Mouse (Mus musculus): ENCODE results near the gene Anxa3. TPM values are rescaled to one million over a fixed set of nuclear protein-coding genes. Genes with fewer than 3 reads are reported as not detected.

The Anxa3 gene
- polyA plus RNA-seq, 1 experiment: not detected

DNA sequence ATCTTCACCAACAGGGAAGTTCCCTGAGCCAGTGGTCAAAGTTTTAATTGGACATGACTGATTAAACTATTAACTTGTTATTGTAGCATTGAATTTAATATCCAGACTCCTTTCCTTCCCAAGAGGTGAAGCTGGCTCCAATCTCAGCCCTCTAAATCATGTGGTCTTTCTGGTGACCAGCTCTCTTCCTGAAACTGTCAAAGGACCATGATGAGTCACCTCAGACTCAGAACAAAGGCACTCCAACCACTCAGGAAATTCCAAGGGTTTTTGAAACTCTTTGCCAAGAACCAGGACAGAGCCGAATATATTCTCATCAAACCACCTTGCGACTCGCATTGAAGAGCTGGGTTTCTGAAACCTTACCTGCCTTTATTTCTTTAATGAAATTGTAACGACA lies 11.2 kb downstream of the Anxa3 start:
- TF ChIP-seq GATA1 (IDR thresholded peaks at IDR 0.05; ENCODE audit: low read length): no peak

DNA sequence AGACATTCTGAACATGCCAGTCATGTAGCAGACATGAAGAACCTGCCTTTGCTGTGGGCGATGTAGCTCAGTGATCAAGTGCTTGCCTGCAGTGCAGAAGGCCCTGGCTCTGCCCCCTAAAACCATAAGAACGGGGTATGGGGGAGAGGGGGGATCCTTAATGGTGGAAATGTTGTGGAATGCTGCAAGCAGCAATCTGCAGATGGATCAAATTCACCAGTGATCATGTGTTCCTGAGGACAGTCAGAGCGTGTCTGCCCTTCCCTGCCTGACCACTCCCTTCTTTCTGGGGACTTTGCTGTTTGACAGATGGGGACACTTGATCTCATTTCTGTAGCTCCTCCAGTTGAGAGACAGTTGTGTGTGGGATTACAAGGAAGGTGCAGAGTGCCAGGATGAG lies 11.7 kb downstream of the Anxa3 start:
- TF ChIP-seq GATA1 (IDR thresholded peaks at IDR 0.05; ENCODE audit: low read length): no peak

DNA sequence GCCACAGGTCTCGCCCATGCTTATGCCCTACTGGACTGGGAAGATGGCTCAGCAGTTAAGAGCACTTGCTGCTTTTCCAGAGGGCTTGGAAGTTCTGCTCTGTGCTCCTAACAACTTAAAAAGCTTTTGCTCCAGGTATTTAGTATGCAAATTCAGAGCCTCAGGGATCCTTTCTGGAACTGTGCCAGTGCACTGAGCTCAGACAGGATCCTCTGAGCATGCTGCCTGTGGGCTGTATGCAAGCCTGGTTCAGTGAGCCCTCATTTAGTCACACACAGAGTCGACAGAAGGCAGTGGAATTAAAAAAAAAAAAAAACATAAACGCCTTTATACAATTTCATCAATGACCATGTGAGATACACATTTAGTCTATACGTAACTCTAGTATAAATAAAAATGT lies 17.5 kb downstream of the Anxa3 start:
- TF ChIP-seq GATA1 (IDR thresholded peaks at IDR 0.05; ENCODE audit: low read length): no peak

GRCm38 (mm10) chr5:96824769-96825327 lies 31.7 kb downstream of the Anxa3 start:
- TF ChIP-seq GATA1 (IDR thresholded peaks at IDR 0.05; ENCODE audit: low read length): no peak

DNA sequence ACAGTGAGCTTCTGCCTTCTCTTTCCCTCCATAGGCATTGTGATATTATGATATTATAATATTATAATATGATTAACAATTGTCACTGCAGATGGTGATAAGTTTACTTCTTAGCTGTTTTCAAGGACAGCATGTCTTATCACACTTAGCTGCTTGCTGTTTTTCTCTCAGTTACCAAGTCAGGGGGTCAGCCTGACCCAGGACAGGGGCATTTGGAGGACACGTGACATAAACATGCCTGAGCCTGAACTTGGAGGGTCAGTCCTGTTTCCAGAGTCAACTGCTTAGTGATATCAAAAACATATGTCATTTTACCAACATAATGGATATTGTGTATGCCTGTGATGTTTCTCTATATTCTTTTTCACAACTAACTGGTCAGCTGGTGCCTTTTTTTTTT lies 34.0 kb downstream of the Anxa3 start:
- no peak for TF ChIP-seq GATA1 (IDR thresholded peaks at IDR 0.05; ENCODE audit: low read length)

DNA sequence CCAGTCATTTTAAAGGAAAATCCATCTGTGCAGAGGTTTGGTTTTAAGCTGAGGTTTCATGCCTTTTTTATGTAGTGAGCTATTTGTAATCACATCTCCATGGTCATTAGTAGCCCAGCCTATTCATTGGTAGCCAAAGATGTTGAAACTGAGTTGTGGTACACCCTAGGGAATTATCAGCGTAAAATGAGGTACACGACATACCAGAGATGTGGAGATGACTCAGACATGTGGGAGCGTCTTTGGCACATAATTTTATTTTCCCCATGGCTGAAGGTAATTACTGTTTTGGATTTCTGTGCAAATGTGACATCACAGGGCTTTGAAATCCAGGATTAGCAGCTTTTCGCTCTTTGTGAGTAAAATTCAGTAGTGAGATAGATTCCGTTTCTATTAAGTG lies 41.2 kb downstream of the Anxa3 start:
- TF ChIP-seq GATA1 (IDR thresholded peaks at IDR 0.05; ENCODE audit: low read length): no peak

DNA sequence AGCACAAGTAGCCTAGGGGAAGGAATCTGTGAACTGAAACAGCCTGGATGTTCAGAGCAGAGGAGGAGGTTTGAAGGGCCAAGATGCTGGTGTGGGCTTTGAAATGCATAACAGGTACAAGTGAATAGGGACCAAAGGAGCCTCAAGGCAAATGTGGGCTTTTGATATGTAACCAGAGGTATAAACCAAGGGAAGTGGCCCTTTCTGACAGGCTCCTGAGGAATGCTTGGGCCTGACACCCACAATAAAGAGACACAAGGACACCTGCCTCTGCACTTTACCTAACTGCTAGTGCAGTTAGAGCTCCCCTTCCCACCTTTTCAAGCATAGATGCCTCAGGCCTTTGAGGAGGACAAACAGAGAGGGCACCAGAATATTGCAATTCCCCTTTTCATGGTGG lies 54.8 kb downstream of the Anxa3 start:
- TF ChIP-seq GATA1 (IDR thresholded peaks at IDR 0.05; ENCODE audit: low read length): no peak

DNA sequence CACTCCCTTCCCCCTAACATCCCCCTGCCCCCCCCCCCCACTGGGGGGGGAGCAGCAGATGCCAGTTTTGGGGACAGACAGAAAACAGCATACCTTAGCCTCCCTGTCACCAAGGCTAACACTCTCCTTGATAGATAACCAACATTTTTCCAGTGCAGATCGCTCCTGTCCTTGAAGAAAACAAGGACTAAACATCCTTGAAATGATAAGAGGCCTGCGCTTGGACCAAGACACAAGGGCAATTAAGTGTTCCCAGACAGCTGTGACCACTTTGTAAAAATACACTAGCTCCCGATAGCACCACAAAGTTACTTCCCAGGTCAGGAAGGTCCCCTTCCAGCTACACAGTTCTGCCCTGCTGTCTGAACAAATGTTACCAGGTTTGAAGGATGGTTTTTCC lies 55.2 kb downstream of the Anxa3 start:
- TF ChIP-seq GATA1 (IDR thresholded peaks at IDR 0.05; ENCODE audit: low read length): no peak

GRCm38 (mm10) chr5:96849232-96849631 lies 56.1 kb downstream of the Anxa3 start:
- TF ChIP-seq GATA1 (IDR thresholded peaks at IDR 0.05; ENCODE audit: low read length): peak; percentile 76

GRCm38 (mm10) chr5:96853451-96853850 lies 60.3 kb downstream of the Anxa3 start:
- no peak for TF ChIP-seq GATA1 (IDR thresholded peaks at IDR 0.05; ENCODE audit: low read length)

DNA sequence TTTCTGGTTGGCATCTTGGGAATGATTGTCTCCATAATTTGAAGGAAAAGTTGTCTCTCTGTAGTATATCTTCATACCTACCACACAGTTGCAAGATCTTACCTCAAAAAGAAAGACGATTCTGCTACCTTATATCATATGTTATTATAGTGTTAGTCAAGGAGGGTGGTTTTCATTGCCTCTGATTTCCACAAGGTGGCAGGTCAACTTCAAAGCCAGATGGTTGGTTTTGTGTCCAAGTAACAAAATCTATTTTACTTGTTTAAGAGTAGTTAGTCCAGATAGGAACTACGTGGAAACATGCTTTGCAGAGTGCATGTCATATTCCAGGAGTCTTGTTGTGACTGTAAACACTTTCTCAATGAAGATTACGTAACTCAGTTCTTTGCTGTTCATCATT lies 61.2 kb downstream of the Anxa3 start:
- no peak for TF ChIP-seq GATA1 (IDR thresholded peaks at IDR 0.05; ENCODE audit: low read length)

GRCm38 (mm10) chr5:96859938-96860337 lies 66.8 kb downstream of the Anxa3 start:
- TF ChIP-seq GATA1 (IDR thresholded peaks at IDR 0.05; ENCODE audit: low read length): no peak

DNA sequence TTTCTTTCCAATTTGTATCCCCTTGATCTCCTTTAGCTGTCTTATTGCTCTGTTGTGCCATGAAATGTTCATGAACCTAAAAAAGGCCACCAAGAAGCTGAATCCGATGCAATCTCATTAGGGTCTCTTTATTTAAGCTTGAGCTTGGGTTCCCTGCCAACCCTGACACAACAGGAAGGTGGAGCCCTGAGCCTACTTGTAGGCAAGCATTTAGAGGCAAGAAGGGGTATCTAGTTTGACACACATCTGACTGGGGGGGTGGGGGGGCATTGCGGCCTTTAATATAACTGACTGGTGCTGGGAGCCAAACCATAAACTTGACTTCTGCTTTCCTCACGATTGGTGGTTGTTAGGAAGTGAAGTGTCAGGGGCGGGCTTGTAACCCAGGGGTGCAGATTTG lies 74.0 kb downstream of the Anxa3 start:
- TF ChIP-seq GATA1 (IDR thresholded peaks at IDR 0.05; ENCODE audit: low read length): no peak

- TF ChIP-seq GATA1 (IDR thresholded peaks at IDR 0.05; ENCODE audit: low read length): no peak
These were observed 75.8 kb downstream of the Anxa3 start for GRCm38 (mm10) chr5:96868893-96869292.

DNA sequence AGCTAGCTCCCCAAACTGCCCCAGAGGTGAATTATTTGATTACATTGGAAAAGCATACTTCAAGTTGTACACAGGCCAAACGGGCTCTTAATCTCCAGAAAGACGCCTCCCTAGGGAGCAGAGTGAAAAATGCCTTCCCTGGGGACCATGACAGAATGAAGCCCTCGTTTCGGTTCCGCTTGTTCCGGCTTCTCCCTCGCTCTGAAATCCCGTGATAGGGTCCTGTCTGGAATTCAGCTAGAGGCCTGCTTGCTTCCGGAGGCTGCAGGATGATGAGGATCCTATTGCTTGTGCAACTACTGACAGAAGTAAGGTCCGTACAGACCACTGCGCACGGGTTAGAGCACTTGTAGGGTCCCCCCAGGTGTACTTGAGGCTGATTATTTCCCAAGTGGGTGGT lies 77.9 kb downstream of the Anxa3 start:
- TF ChIP-seq GATA1 (IDR thresholded peaks at IDR 0.05; ENCODE audit: low read length): no peak

DNA sequence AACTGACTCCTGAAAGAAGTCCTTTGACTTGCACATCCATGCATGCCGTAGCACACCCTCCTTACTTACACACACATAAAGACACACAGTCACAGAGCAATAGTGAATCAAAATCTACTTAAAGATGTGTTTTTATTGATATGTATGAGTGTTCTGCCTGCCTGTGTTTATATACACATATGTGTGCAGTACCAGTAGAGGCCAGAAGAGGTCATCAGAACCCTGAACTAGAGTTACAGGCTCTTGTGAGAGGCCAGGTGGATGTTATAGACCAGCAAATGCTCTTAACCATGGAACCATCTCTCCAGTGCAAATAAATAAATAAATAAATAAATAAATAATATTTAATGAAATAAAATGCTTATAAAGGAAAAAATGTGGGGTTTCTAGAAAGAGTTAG lies 85.0 kb downstream of the Anxa3 start:
- TF ChIP-seq GATA1 (IDR thresholded peaks at IDR 0.05; ENCODE audit: low read length): no peak

- no peak for TF ChIP-seq GATA1 (IDR thresholded peaks at IDR 0.05; ENCODE audit: low read length)
These were observed 85.9 kb downstream of the Anxa3 start for GRCm38 (mm10) chr5:96878851-96879540.

Data from G1E-ER4 (cell line).